Mouse (Mus musculus): ENCODE measurements around the gene Bcorl1. TPM values are rescaled to one million over a fixed set of nuclear protein-coding genes. Genes with fewer than 3 reads are reported as not detected.
A peak's percentile ranks its signal among the peaks of the same experiment; 100 is the strongest.

Bcorl1 gene
- polyA plus RNA-seq, 1 experiment from 2014 or later, result 7.7 TPM

DNA sequence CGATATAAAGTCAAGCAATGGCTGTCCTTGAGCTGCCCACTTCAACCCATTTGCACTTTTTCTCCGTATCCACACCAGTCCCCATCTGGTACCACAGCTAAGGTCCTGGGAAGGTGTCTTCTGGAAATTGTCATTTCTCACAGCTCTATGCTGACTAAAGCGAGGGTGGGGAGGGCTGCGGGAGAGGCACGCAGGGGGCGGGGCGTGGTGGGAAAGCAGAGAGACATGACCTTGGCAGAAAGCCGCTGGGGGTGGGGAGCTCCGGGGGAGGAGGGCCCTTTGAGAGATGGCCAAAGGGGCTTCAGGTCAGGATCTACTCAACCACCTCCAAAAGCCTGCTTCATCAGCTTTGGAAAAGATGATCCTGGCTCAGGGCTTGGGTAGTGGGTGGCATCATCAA lies 113.9 kb downstream of the Bcorl1 start:
- Histone ChIP-seq H3K27ac (ENCODE audit: low read depth) (no peak overlapping the region), H3K4me3 (ENCODE audit: low read depth, low read length) (no peak overlapping the region), H3K9ac (ENCODE audit: low read length) (no peak overlapping the region), H3K9me3 (ENCODE audit: control insufficient read depth, low read length) (no peaks in the 10 kb centered on the region), H3K36me3 (ENCODE audit: control insufficient read depth, insufficient read depth, low read length) (no peaks in the 10 kb centered on the region), H3K4me1 (replicated peaks; ENCODE audit: control insufficient read depth, insufficient read depth, low read length) (no peaks in the 10 kb centered on the region; the same call in 1 of the 2 replicates), H3K4me2 (ENCODE audit: low read length) (peak overlapping the region; percentile 48), H3K27me3 (replicated peaks; ENCODE audit: control insufficient read depth, insufficient read depth, low read length) (no peaks in the 10 kb centered on the region)
- ATAC-seq (replicated peaks; ENCODE audit: low FRiP score, low TSS enrichment, low read depth) (peak; percentile 14; the same call in 1 of the 2 replicates), DNase-seq (ENCODE audit: low spot score) (no peak)
- WGBS, result 24% methylated on average over 9 of the region's 9 CpGs

- no peaks in the 10 kb centered on the region; the same call in 1 of the 2 replicates for H3K4me1 ChIP-seq (replicated peaks; ENCODE audit: control insufficient read depth, insufficient read depth, low read length)
- H3K4me3 ChIP-seq (ENCODE audit: low read depth, low read length), result no peak overlapping the region
- no peak for DNase-seq (ENCODE audit: low spot score)
- no peaks in the 10 kb centered on the region for H3K9me3 ChIP-seq (ENCODE audit: control insufficient read depth, low read length)
- H3K27me3 ChIP-seq (replicated peaks; ENCODE audit: control insufficient read depth, insufficient read depth, low read length), result no peaks in the 10 kb centered on the region
- H3K4me2 ChIP-seq (ENCODE audit: low read length), result no peak overlapping the region
- 65% methylated on average over 6 of the region's 6 CpGs for WGBS
- H3K36me3 ChIP-seq (ENCODE audit: control insufficient read depth, insufficient read depth, low read length), result no peaks in the 10 kb centered on the region
- no peak overlapping the region for H3K27ac ChIP-seq (ENCODE audit: low read depth)
- H3K9ac ChIP-seq (ENCODE audit: low read length), result no peak overlapping the region
- no peak for ATAC-seq (replicated peaks; ENCODE audit: low FRiP score, low TSS enrichment, low read depth)
These were observed 115.8 kb downstream of the Bcorl1 start for GRCm38 (mm10) chrX:48456956-48457355.

Other genes starting within 250 kb of the Bcorl1 start
- gene Xpnpep2, start 232.6 kb upstream of the Bcorl1 start, polyA plus RNA-seq (2014; fragmentation: Nextera tagmentation; extraction: Ambion mirVana), result 1.7 and 2.2 TPM in 2 replicates
- 3.0 and 3.4 TPM in 2 replicates for gene Sash3, start 194.9 kb upstream of the Bcorl1 start, polyA plus RNA-seq (2014; fragmentation: Nextera tagmentation; extraction: Ambion mirVana)
- 6.3 and 8.6 TPM in 2 replicates for gene Zdhhc9, start 132.5 kb upstream of the Bcorl1 start, polyA plus RNA-seq (2014; fragmentation: Nextera tagmentation; extraction: Ambion mirVana)
- gene Utp14a, start 84.5 kb upstream of the Bcorl1 start, polyA plus RNA-seq (2014; fragmentation: Nextera tagmentation; extraction: Ambion mirVana), result 17.0 and 19.6 TPM in 2 replicates
- 17.7 and 19.8 TPM in 2 replicates for gene Elf4, start 121.8 kb downstream of the Bcorl1 start, polyA plus RNA-seq (2014; fragmentation: Nextera tagmentation; extraction: Ambion mirVana)
- 70.9 and 76.1 TPM in 2 replicates for gene Aifm1, start 172.2 kb downstream of the Bcorl1 start, polyA plus RNA-seq (2014; fragmentation: Nextera tagmentation; extraction: Ambion mirVana)
- 7.4 and 9.5 TPM in 2 replicates for gene Rab33a, start 177.9 kb downstream of the Bcorl1 start, polyA plus RNA-seq (2014; fragmentation: Nextera tagmentation; extraction: Ambion mirVana)

Data from intestine, embryonic 14.5 days (tissue).